Mouse (Mus musculus) kidney, postnatal 0 days (tissue): ENCODE data around the gene Zdhhc1. TPM values are rescaled to one million over a fixed set of nuclear protein-coding genes. Genes with fewer than 3 reads are reported as not detected.

Source experiments
- ATAC-seq: fragments of 200-750 bp; cut with Nextera tagmentation; replicated peaks from 2 replicates; pipeline ENCODE4 v1.8.0; 2017; ENCODE audit warnings: low read depth, moderate number of reproducible peaks, moderate TSS enrichment, moderate library complexity; ENCODE audit not compliant: low FRiP score
- DNase-seq: peaks from one replicate; pipeline ENCODE4 v3.0.0-alpha.2; 2016; ENCODE audit warnings: low spot score
- H3K27ac ChIP-seq: fragments of 300-500 bp; sonication (generic); 2 replicates; pipeline ENCODE4 v1.5.1; 2014; ENCODE audit warnings: mild to moderate bottlenecking
- H3K27me3 ChIP-seq: fragments of 300-500 bp; sonication (generic); 2 replicates; pipeline ENCODE4 v1.6.1; 2014; ENCODE audit warnings: low read length, mixed read lengths; ENCODE audit not compliant: insufficient read depth
- H3K36me3 ChIP-seq: fragments of 300-500 bp; sonication (generic); 2 replicates; pipeline ENCODE4 v1.6.1; 2014; ENCODE audit warnings: low read length, mixed read lengths; ENCODE audit not compliant: insufficient read depth
- H3K4me1 ChIP-seq: fragments of 300-500 bp; sonication (generic); replicated peaks from 2 replicates; pipeline ENCODE4 v1.6.1; 2014; ENCODE audit warnings: antibody characterized with exemption, low read length, mixed read lengths; ENCODE audit not compliant: insufficient read depth
- H3K4me2 ChIP-seq: fragments of 300-500 bp; sonication (generic); 2 replicates; pipeline ENCODE4 v1.6.1; 2014; ENCODE audit warnings: mild to moderate bottlenecking, low read length, moderate library complexity, mixed read lengths
- H3K4me3 ChIP-seq: fragments of 300-500 bp; sonication (generic); replicated peaks from 2 replicates; pipeline ENCODE4 v1.5.1; 2014; ENCODE audit warnings: low read depth, low read length
- H3K9ac ChIP-seq: fragments of 300-500 bp; sonication (generic); 2 replicates; pipeline ENCODE4 v1.6.1; 2014; ENCODE audit warnings: low read depth, low read length
- H3K9me3 ChIP-seq: fragments of 300-500 bp; sonication (generic); replicated peaks from 2 replicates; pipeline ENCODE4 v1.6.1; 2016; ENCODE audit warnings: low read length, inconsistent platforms, mixed read lengths
- CTCF ChIP-seq: IDR thresholded peaks from 2 replicates; pipeline ENCODE4 v1.5.1; 2016; ENCODE audit warnings: antibody characterized with exemption, low read depth, mild to moderate bottlenecking, moderate library complexity
- WGBS: fragments of 180-500 bp; shearing (Covaris S2); extraction: QIAGEN DNeasy Blood & Tissue Kit; methylation state at CpG from one replicate; pipeline ENCODE4 v1.1.7; 2014; 5-methylcytosine and 5-hydroxymethylcytosine counted together
- polyA plus RNA-seq: library from polyadenylated mRNA; unstranded; fragments of >200 nt; fragmentation: Nextera tagmentation; extraction: Ambion mirVana; gene quantifications from 2 replicates; pipeline ENCODE4 v1.2.1, GENCODE M21; 2015

The Zdhhc1 gene
- polyA plus RNA-seq, 1 experiment from 2014 or later = 30.5 TPM

GRCm38 (mm10) chr8:105514194-105514593 lies 17.5 kb upstream of the Zdhhc1 start:
- ATAC-seq (no peak), DNase-seq (no peak)
- H3K4me3 ChIP-seq = no peak overlapping the region
- no peak overlapping the region for H3K4me2 ChIP-seq
- no peaks in the 10 kb centered on the region for H3K27me3 ChIP-seq
- H3K9ac ChIP-seq = no peak overlapping the region
- no peaks in the 10 kb centered on the region for H3K36me3 ChIP-seq
- H3K9me3 ChIP-seq = no peaks in the 10 kb centered on the region
- no peak overlapping the region for H3K27ac ChIP-seq
- TF ChIP-seq CTCF = no peak
- peaks cover 23% of the 10 kb centered on the region; the same call in 1 of the 2 replicates for H3K4me1 ChIP-seq
- WGBS = 90% methylated on average over 6 of the region's 6 CpGs

GRCm38 (mm10) chr8:105509997-105510735 lies 13.5 kb upstream of the Zdhhc1 start:
- H3K36me3 ChIP-seq = no peaks in the 10 kb centered on the region
- H3K4me3 ChIP-seq = no peak overlapping the region
- H3K4me2 ChIP-seq = peak overlapping the region; percentile 4; the same call in 1 of the 2 replicates
- WGBS = 28% methylated on average over 12 of the region's 12 CpGs
- no peaks in the 10 kb centered on the region for H3K9me3 ChIP-seq
- TF ChIP-seq CTCF = no peak
- ATAC-seq = no peak
- H3K27ac ChIP-seq = 0 out of 2 replicates have a peak overlapping the region, but pooled peaks have one; percentile 34
- H3K27me3 ChIP-seq = no peaks in the 10 kb centered on the region
- H3K9ac ChIP-seq = no peak overlapping the region
- 0 out of 2 replicates have a peak, but pooled peaks cover 1% of the 10 kb centered on the region for H3K4me1 ChIP-seq
- no peak for DNase-seq

GRCm38 (mm10) chr8:105508758-105509157 lies 12.1 kb upstream of the Zdhhc1 start:
- no peak overlapping the region for H3K9ac ChIP-seq
- H3K27me3 ChIP-seq = no peaks in the 10 kb centered on the region
- peak; percentile 63 for ATAC-seq
- H3K4me3 ChIP-seq = no peak overlapping the region
- peak; percentile 88 for DNase-seq
- WGBS = 36% methylated on average over 2 of the region's 2 CpGs
- H3K4me2 ChIP-seq = peak overlapping the region; percentile 23; the same call in 1 of the 2 replicates
- no peak for TF ChIP-seq CTCF
- H3K4me1 ChIP-seq = 0 out of 2 replicates have a peak, but pooled peaks cover 6% of the 10 kb centered on the region
- peak overlapping the region; percentile 36; the same call in 1 of the 2 replicates for H3K27ac ChIP-seq
- no peaks in the 10 kb centered on the region for H3K36me3 ChIP-seq
- H3K9me3 ChIP-seq = no peaks in the 10 kb centered on the region

GRCm38 (mm10) chr8:105506977-105507376 lies 10.3 kb upstream of the Zdhhc1 start:
- no peak overlapping the region for H3K9ac ChIP-seq
- H3K27me3 ChIP-seq = no peaks in the 10 kb centered on the region
- no peak overlapping the region for H3K27ac ChIP-seq
- DNase-seq = no peak
- H3K4me3 ChIP-seq = no peak overlapping the region
- no peak overlapping the region for H3K4me2 ChIP-seq
- no peak for TF ChIP-seq CTCF
- no peaks in the 10 kb centered on the region for H3K9me3 ChIP-seq
- H3K4me1 ChIP-seq = 0 out of 2 replicates have a peak, but pooled peaks cover 6% of the 10 kb centered on the region
- WGBS = 75% methylated on average over 6 of the region's 6 CpGs
- ATAC-seq = no peak
- no peaks in the 10 kb centered on the region for H3K36me3 ChIP-seq

- ATAC-seq = no peak
- no peak overlapping the region for H3K4me3 ChIP-seq
- H3K9me3 ChIP-seq = no peaks in the 10 kb centered on the region
- peak; percentile 65 for DNase-seq
- WGBS = 89% methylated on average over 3 of the region's 3 CpGs
- no peak overlapping the region for H3K9ac ChIP-seq
- TF ChIP-seq CTCF = no peak
- 0 out of 2 replicates have a peak, but pooled peaks cover 6% of the 10 kb centered on the region for H3K4me1 ChIP-seq
- H3K36me3 ChIP-seq = no peaks in the 10 kb centered on the region
- H3K27ac ChIP-seq = no peak overlapping the region
- no peaks in the 10 kb centered on the region for H3K27me3 ChIP-seq
- H3K4me2 ChIP-seq = no peak overlapping the region
Observed at GRCm38 (mm10) chr8:105504617-105505016, 7.9 kb upstream of the Zdhhc1 start.

- no peak overlapping the region for H3K9ac ChIP-seq
- no peaks in the 10 kb centered on the region for H3K9me3 ChIP-seq
- no peak overlapping the region for H3K4me2 ChIP-seq
- no peaks in the 10 kb centered on the region for H3K27me3 ChIP-seq
- WGBS = 73% methylated on average over 12 of the region's 12 CpGs
- no peak overlapping the region for H3K4me3 ChIP-seq
- peaks cover 4% of the 10 kb centered on the region; the same call in 1 of the 2 replicates for H3K4me1 ChIP-seq
- no peak for DNase-seq
- no peak overlapping the region for H3K27ac ChIP-seq
- H3K36me3 ChIP-seq = no peaks in the 10 kb centered on the region
- no peak for ATAC-seq
- TF ChIP-seq CTCF = no peak
Observed at GRCm38 (mm10) chr8:105499787-105500186, 3.1 kb upstream of the Zdhhc1 start.
